Mouse (Mus musculus): ENCODE measurements around the gene Abhd8. TPM values are rescaled to one million over a fixed set of nuclear protein-coding genes. Genes with fewer than 3 reads are reported as not detected.
"Not testable (repeated sequence)": the region's sequence is repeated elsewhere in the genome, so short reads cannot be mapped to it uniquely, and the experiment has no call there.

Abhd8 gene
- total RNA-seq, 4 experiments from 2014 or later, result 85.3 to 96.2 (median 92.1) TPM

DNA sequence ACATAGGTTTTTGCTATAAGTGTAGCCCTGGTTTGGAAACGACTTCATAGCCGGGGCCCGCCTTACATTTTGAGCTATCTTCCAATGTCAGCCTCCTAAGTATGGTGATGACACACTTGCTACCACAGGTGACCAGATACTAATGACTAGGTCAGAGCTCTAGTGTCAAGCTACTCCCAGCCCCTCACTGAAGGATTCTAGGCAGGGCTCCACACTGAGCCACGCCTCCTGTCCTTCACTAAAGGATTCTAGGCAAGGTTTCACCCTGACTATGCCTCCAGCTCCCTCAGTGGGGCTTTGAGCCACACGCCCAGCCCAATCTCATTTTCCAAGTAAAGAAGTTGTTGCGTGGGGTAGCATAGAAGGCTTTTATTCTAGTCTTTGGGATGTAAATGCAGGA lies 2.7 kb downstream of the Abhd8 start:
- DNase-seq, result no peak

DNA sequence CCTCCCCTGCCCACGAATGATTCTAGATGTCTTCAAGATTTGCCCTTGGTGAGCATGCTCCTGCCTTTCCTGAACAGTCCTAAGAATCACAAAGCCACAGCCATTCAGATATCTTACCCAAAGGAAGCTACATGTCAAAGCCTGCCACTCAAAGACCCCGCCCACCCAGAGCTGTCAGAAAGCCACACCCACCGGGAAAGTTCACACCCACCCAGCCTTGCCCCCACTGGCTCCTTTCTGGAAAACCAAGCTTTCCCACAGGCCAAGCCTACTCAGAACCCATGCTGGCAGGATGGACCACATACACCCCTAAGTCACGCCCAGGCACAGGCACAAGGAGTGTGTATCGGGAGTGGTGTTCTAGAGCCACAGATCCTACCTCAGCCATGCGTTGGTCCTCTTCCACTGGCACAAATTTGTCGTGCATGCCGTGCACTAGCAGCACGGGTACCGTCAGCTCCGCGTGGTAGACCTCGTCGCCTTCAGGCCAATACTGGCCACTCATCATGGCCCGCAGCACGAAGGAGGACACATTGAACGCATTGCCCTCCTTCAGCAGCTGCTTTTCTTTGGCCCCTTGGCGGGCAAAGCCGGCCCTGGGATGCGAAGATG lies 5.7 kb downstream of the Abhd8 start:
- no peak for DNase-seq

DNA sequence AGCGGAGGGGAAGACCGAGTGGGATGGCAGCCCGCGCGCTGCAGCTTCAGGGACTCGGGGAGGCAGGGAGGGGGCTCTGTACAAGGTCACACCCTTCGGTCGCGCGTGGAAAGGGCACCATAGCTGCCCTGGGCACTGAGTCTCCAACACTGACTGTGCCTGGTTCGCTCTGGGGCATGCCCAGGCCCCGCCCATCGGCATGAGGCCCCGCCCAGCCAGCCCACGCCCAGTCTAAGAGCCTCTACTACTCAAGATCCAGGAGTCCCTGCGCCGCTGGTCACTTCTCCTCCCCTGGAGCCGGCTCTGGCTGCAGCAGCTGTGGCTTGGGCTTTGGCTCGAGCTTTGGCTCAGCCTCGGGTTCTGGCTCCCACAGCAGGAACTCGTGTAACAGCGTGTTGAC lies 6.5 kb downstream of the Abhd8 start:
- DNase-seq, result no peak

- DNase-seq, result no peak
Observed at GRCm38 (mm10) chr8:71454668-71455067, 8.8 kb downstream of the Abhd8 start.

DNA sequence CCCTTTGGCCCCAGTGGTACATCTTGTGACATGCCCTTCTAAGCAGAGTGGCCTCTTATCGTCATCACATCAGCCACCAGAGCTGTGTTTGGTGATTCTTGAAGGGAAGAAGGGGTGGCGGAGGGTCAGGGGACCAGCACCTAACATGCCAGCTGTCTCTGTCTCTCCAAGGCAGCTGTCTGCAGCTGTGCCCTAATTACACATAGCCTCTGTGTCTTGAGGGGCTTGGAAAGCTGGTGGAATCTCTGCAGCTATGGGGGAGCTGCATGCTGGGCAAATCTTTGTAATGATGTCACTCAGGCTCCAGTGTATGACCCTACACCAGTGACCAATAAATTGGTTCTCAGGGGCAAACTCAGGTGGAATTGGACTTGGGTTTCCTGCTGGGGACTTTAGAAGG lies 10.8 kb downstream of the Abhd8 start:
- DNase-seq, result no peak

DNA sequence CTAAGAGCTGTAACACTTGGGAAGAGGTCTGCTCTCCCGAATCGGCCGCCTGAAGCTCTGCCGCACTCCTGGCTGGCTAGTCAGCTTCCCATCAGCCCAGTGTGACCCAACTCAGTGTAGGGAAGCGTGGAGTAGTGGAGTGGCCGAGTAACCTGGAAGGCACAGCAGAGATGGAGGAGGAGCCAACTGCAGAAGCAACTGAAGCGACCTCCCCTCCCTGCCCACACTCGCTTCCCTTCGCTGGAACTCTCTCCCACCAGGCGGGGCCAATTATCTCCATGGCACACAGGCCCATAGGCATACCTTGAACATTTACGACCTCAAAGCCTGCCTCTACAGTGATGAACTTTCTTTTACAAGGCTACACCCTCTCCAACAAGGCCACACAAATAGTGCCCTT lies 11.7 kb downstream of the Abhd8 start:
- DNase-seq, result no peak

DNA sequence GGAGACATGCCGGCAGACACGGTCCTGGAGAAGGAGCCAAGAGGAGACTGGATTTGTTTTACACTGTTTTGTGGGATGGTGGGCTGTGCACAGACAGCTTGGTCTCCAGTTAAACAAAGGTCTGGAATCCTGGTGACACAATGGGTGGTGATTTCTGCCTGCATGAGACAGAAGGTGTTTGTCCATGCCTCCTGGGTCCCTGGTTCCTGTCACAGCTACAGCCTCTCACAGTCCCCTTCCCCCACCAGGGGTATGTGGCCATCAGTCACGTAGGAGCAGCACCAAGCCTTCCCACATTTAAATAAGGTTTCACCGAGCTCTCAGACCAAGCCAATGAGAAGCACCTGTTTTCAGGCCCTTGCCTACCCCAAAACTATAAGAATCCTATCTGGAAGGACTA lies 12.1 kb downstream of the Abhd8 start:
- no peak for DNase-seq

DNA sequence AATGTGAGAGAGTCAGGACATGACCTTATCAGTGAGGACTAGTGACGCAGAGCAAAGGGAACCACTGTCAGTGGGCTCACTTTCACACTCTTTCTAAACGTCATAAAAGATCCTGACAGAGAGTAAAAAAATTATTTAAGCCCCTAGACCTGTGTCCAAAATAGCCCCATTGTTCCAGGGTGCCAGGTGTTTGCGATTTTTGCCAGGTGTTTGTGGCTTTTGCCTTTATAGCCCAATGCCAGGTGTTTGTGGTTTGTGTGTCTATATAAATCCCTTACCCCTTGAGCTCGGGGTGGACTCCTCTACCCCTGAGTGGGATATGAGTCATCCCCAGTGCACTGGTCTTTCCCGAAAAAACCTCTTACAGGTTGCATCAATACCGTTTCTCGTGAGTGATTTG lies 18.4 kb downstream of the Abhd8 start:
- no peak for DNase-seq

DNA sequence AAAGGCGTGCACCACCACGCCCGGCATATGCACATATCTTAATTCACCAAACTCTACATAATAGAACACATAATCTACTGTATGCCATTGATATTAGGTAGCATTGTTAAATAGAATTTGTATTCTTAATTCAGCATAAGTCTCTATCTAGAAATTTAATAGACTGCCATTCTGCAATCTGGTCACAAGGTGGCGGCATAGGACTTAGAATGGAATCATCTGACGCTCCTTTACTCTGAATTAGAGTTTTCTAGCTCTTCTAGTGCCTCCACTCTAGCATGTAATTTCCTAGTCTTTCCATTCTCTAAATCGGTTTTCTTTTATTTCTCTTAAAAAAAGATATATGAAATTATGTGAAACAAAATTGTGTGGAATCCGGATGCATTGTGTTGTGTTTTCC lies 22.1 kb downstream of the Abhd8 start:
- DNase-seq, result no peak

DNA sequence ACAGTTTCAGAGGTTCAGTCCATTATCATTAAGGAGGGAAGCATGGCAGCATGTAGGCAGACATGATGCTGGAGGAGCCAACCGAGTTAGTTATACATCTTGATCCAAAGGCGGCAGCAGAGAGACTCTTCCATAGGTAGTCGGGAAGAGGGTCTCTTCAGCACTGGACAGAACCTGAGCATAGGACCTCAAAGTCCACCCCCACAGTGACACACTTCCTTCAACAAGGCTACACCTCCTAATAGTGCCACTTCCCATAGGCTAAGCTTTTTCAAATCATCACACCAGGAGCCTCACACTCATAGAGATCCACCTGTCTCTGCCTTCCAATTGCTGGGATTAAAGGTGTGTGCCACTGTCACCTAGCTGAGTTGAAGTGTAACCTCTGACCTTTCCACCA lies 26.4 kb downstream of the Abhd8 start:
- DNase-seq, result no peak

- DNase-seq, result not testable (repeated sequence)
Observed at GRCm38 (mm10) chr8:71432935-71433334, 30.5 kb downstream of the Abhd8 start.

DNA sequence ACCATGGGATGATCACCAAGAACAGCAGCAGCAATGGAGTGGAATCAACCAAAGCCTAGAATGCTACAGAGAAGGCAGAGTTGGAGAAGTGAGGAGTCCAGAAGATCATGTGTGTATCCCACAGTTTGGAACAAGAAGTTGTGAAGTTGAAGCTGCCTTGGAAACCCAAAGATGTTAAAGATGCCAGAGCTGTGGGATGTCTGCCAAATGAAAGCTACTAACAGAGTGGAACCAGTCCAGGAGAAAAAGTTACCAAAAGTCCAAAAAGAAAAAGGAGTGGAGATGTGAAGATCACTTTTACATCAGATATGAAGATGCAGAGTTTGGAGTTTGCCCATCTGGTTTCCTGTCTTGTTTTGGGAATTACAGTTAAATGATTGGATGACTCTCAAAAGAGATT lies 41.3 kb downstream of the Abhd8 start:
- DNase-seq, result no peak

GRCm38 (mm10) chr8:71411535-71412273 lies 51.8 kb downstream of the Abhd8 start:
- DNase-seq, result no peak

- no peak for DNase-seq
Observed at GRCm38 (mm10) chr8:71408231-71408630, 55.2 kb downstream of the Abhd8 start.

DNA sequence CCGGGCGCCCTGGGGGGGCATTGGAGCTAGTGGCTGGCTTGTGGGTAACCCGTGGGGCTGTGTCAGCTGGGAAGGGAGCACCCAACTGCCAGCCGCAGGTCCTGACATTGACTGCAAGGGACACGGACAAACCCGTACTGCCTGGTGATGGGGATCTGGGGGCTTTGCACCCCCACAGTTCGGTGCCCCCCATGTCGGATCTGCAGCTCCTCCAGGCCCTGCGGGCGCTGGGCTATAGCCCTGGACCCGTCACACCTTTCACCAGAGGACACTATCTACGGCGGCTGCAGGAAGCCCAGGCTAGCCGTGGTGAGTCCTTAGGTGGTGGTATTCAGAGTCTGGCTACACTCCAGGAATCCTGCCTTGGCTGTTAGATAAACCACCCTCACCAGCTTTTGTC lies 56.0 kb downstream of the Abhd8 start:
- DNase-seq, result no peak

Other genes with a start within 250 kb of the Abhd8 start
- 10 to 100 TPM; 35.6 to 57.9 (median 44.9) TPM for gene Myo9b, start 190.9 kb downstream of the Abhd8 start, total RNA-seq (2022)
- 10 to 100 TPM; 11.0 to 22.3 (median 16.0) TPM for gene Haus8, start 190.7 kb downstream of the Abhd8 start, total RNA-seq (2022)
- 100 to 1,000 TPM; 203 to 262 (median 232) TPM for gene Use1, start 96.8 kb downstream of the Abhd8 start, total RNA-seq (2022)
- 10 to 100 TPM; 15.9 to 18.8 (median 17.7) TPM for gene Ocel1, start 92.4 kb downstream of the Abhd8 start, total RNA-seq (2022)
- gene Nr2f6, start 81.7 kb downstream of the Abhd8 start, total RNA-seq (2022), result 10 to 100 TPM; 59.1 to 67.2 (median 62.7) TPM
- 10 to 100 TPM; 11.4 to 25.1 (median 18.2) TPM for gene Ushbp1, start 67.9 kb downstream of the Abhd8 start, total RNA-seq (2022)
- 100 to 1,000 TPM; 101 to 137 (median 120) TPM for gene Babam1, start 66.8 kb downstream of the Abhd8 start, total RNA-seq (2022)
- gene Ankle1, start 57.6 kb downstream of the Abhd8 start, total RNA-seq (2022), result 1 to 10 TPM in 1 of 4 experiments, under 1 TPM in 2, not detected in 1; 0.56 to 1.2 (median 0.92) TPM
- gene Mrpl34, start 1.3 kb upstream of the Abhd8 start, total RNA-seq (2022), result 100 to 1,000 TPM in 1 of 4 experiments, 10 to 100 TPM in 3; 64.7 to 108 (median 88.7) TPM
- gene Dda1, start 5.5 kb upstream of the Abhd8 start, total RNA-seq (2022), result 10 to 100 TPM; 51.7 to 65.2 (median 57.9) TPM
- 10 to 100 TPM; 13.5 to 24.7 (median 20.6) TPM for gene Ano8, start 22.3 kb upstream of the Abhd8 start, total RNA-seq (2022)
- gene Gtpbp3, start 24.4 kb upstream of the Abhd8 start, total RNA-seq (2022), result 10 to 100 TPM; 23.1 to 32.0 (median 29.0) TPM
- gene Plvap, start 48.1 kb upstream of the Abhd8 start, total RNA-seq (2022), result 100 to 1,000 TPM; 195 to 255 (median 230) TPM
- gene Ccdc194, start 62.1 kb upstream of the Abhd8 start, total RNA-seq (2022), result not detected
- 10 to 100 TPM; 54.3 to 91.2 (median 67.9) TPM for gene Bst2, start 73.8 kb upstream of the Abhd8 start, total RNA-seq (2022)
- 10 to 100 TPM; 72.6 to 87.3 (median 82.3) TPM for gene Mvb12a, start 79.3 kb upstream of the Abhd8 start, total RNA-seq (2022)
- gene Tmem221, start 95.2 kb upstream of the Abhd8 start, total RNA-seq (2022), result 1 to 10 TPM; 5.1 to 7.0 (median 5.8) TPM
- gene Nxnl1, start 102.9 kb upstream of the Abhd8 start, total RNA-seq (2022), result 1 to 10 TPM in 1 of 4 experiments, under 1 TPM in 3; 0.40 to 1.3 (median 0.49) TPM
- gene Slc27a1, start 105.2 kb upstream of the Abhd8 start, total RNA-seq (2022), result 100 to 1,000 TPM; 141 to 186 (median 160) TPM
- gene Pgls, start 128.5 kb upstream of the Abhd8 start, total RNA-seq (2022), result 100 to 1,000 TPM; 116 to 141 (median 124) TPM
- 1 to 10 TPM; 1.5 to 3.0 (median 2.3) TPM for gene Fam129c, start 134.0 kb upstream of the Abhd8 start, total RNA-seq (2022)
- gene Colgalt1, start 147.3 kb upstream of the Abhd8 start, total RNA-seq (2022), result 10 to 100 TPM; 64.7 to 78.0 (median 69.1) TPM
- gene Unc13a, start 208.1 kb upstream of the Abhd8 start, total RNA-seq (2022), result 10 to 100 TPM in 3 of 4 experiments, 1 to 10 TPM in 1; 9.8 to 11.8 (median 11.4) TPM
- gene Jak3, start 212.6 kb upstream of the Abhd8 start, total RNA-seq (2022), result 10 to 100 TPM; 10.7 to 21.8 (median 16.6) TPM
- 10 to 100 TPM in 1 of 4 experiments, 1 to 10 TPM in 3; 3.9 to 12.3 (median 7.1) TPM for gene Insl3, start 225.6 kb upstream of the Abhd8 start, total RNA-seq (2022)
- gene B3gnt3, start 238.1 kb upstream of the Abhd8 start, total RNA-seq (2022), result 1 to 10 TPM; 3.0 to 5.1 (median 4.4) TPM

Data from adrenal gland, adult 8-10 months (tissue).